Mouse (Mus musculus): ENCODE results near the gene Wdr73. TPM values are rescaled to one million over a fixed set of nuclear protein-coding genes. Genes with fewer than 3 reads are reported as not detected.
A peak's percentile ranks its signal among the peaks of the same experiment; 100 is the strongest.
"Not testable (repeated sequence)": the region's sequence is repeated elsewhere in the genome, so short reads cannot be mapped to it uniquely, and the experiment has no call there.

Gene Wdr73
- polyA plus RNA-seq (2012; ENCODE audit: insufficient read depth, low replicate concordance) = 4.8 and 13.1 TPM in 2 replicates

- TF ChIP-seq FLI1 (IDR thresholded peaks at IDR 0.05; ENCODE audit: low read length) (peak; percentile 65; the same call in 1 of the 2 replicates), GATA1 (IDR thresholded peaks at IDR 0.05; ENCODE audit: borderline replicate concordance, low read length) (no peak)
- Histone ChIP-seq H3K9me3 (no peaks in the 10 kb centered on the region), H3K4me3 (replicated peaks) (peak within 1 kb of the TSS; percentile 96), H3K36me3 (replicated peaks; ENCODE audit: low read length) (peaks cover 57% of the 10 kb centered on the region), H3K27me3 (replicated peaks) (no peaks in the 10 kb centered on the region), H3K4me1 (peaks cover 73% of the 10 kb centered on the region)
Measured at GRCm38 (mm10) chr7:80900944-80901501, at the start of gene Wdr73. Gene Wdr73 (minus strand): TSS chr7:80901269.

GRCm38 (mm10) chr7:80947445-80948350 lies 46.6 kb upstream of the Wdr73 start, which contains the start of gene Sec11a:
Gene Sec11a (minus strand): TSS chr7:80947780.
- Histone ChIP-seq H3K27me3 (replicated peaks) (no peaks in the 10 kb centered on the region), H3K4me3 (replicated peaks) (peak within 1 kb of the TSS; percentile 98), H3K9me3 (no peaks in the 10 kb centered on the region), H3K4me1 (peaks cover 30% of the 10 kb centered on the region), H3K36me3 (replicated peaks; ENCODE audit: low read length) (peaks cover 15% of the 10 kb centered on the region)
- TF ChIP-seq GATA1 (IDR thresholded peaks at IDR 0.05; ENCODE audit: borderline replicate concordance, low read length) (no peak), FLI1 (IDR thresholded peaks at IDR 0.05; ENCODE audit: low read length) (no peak)

DNA sequence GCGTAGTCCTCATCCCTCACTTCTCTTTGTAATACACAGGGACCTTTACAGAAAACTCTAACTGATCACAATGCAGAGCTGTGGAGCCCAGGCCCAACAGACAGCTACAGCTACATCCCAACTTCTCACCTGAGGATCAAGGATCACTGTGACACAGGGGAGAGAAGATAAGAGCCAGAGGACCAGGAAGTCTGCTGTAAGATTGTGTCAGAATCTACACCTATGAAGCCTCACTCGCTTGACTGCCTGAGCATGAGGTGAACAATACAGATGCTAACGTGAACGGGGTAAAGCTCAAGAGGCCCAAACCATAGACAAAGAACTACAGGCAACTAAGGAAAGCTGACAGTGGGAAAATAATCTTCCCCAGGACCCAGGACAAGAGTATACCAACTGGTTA lies 38.7 kb upstream of the Wdr73 start:
- no peak for TF ChIP-seq GATA1 (IDR thresholded peaks at IDR 0.05; ENCODE audit: borderline replicate concordance, low read length)
- no peak for TF ChIP-seq FLI1 (IDR thresholded peaks at IDR 0.05; ENCODE audit: low read length)
- no peaks in the 10 kb centered on the region for H3K27me3 ChIP-seq (replicated peaks)
- H3K4me3 ChIP-seq (replicated peaks) = no peak overlapping the region
- H3K9me3 ChIP-seq = 0 out of 2 replicates have a peak, but pooled peaks cover 3% of the 10 kb centered on the region
- H3K4me1 ChIP-seq = peaks cover 36% of the 10 kb centered on the region
- peaks cover 38% of the 10 kb centered on the region for H3K36me3 ChIP-seq (replicated peaks; ENCODE audit: low read length)

- H3K4me3 ChIP-seq (replicated peaks); H3K27me3 ChIP-seq (replicated peaks); H3K9me3 ChIP-seq: not testable (repeated sequence)
- Histone ChIP-seq H3K4me1 (peaks cover 43% of the 10 kb centered on the region), H3K36me3 (replicated peaks; ENCODE audit: low read length) (peaks cover 50% of the 10 kb centered on the region)
Measured at GRCm38 (mm10) chr7:80937304-80937666, 36.2 kb upstream of the Wdr73 start.

DNA sequence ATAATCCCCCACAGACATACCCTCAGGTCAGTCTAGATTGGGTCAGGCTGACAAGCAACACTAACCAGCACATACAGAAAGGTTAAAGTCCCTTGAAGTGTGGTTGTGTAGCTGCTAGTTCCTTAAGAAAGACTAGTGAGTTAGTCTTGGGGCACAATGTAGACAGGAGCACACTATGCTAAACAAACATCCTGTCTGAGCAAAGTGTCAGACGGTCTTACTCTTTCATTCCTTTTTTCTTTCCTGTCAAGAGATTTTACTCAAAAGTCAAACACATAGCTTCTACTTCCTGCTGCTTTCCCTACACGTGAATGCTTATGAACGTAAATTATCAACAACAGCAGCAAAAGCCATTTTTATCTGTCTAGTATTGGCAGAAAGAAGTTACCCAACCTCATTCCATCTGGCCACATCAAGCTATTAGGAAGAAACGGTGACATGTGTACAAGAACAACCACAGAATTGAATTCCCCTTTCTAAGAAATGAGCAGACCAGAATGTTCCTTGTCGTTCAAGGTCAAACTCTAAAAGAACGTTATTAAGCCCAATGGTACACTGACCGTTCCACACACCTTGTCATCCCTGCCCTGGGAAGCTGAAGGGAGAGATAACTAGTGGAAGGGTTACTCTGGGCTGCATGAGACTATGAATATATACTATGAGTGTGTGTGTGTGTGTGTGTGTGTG lies 35.7 kb upstream of the Wdr73 start:
- not testable (repeated sequence) for H3K27me3 ChIP-seq (replicated peaks); H3K4me3 ChIP-seq (replicated peaks); H3K9me3 ChIP-seq
- H3K4me1 ChIP-seq = peaks cover 47% of the 10 kb centered on the region
- peaks cover 50% of the 10 kb centered on the region for H3K36me3 ChIP-seq (replicated peaks; ENCODE audit: low read length)

DNA sequence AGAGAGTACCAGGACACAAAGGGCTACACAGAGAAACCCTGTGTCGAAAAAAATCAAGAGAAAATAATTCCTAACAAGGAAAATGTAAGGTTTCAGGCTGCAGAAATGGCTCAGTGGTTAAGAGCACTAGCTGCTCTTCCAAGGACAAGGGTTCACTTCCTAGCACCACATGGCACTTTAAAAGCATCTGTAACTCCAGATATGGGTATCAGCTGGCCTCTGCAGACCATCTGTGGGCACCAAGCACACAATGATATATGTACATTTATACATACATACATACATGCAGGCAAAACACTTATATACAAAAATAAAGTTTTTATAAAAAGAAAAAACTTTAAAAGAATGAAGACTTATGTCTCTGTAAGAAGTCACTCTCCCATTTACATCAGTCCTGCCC lies 34.8 kb upstream of the Wdr73 start:
- no peak overlapping the region for H3K4me3 ChIP-seq (replicated peaks)
- H3K4me1 ChIP-seq = peaks cover 49% of the 10 kb centered on the region
- peaks cover 53% of the 10 kb centered on the region for H3K36me3 ChIP-seq (replicated peaks; ENCODE audit: low read length)
- no peaks in the 10 kb centered on the region for H3K9me3 ChIP-seq
- H3K27me3 ChIP-seq (replicated peaks) = no peaks in the 10 kb centered on the region
- TF ChIP-seq FLI1 (IDR thresholded peaks at IDR 0.05; ENCODE audit: low read length) (no peak), GATA1 (IDR thresholded peaks at IDR 0.05; ENCODE audit: borderline replicate concordance, low read length) (no peak)

DNA sequence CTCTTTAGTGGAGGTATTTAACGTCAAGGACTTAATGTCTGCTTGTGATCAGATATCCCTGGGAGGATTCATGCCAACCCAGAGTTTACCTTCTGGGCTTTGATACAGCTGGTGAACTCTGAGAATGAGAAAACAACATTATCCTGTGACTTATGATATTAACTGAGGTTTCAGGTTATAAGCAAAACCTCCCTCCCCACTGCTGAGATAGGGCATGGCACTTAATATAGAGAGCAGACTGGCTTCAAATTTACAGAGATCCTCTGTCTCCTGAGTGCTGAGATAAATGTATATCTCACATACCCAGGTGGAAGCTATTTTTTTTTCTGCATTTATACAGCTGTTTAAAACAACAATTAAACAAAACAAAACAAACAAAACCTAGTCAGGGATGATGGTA lies 31.7 kb upstream of the Wdr73 start:
- peaks cover 56% of the 10 kb centered on the region for H3K4me1 ChIP-seq
- H3K4me3 ChIP-seq (replicated peaks) = no peak overlapping the region
- no peak for TF ChIP-seq GATA1 (IDR thresholded peaks at IDR 0.05; ENCODE audit: borderline replicate concordance, low read length)
- TF ChIP-seq FLI1 (IDR thresholded peaks at IDR 0.05; ENCODE audit: low read length) = no peak
- peaks cover 52% of the 10 kb centered on the region for H3K36me3 ChIP-seq (replicated peaks; ENCODE audit: low read length)
- no peaks in the 10 kb centered on the region for H3K27me3 ChIP-seq (replicated peaks)
- H3K9me3 ChIP-seq = no peaks in the 10 kb centered on the region

- peaks cover 57% of the 10 kb centered on the region for H3K4me1 ChIP-seq
- H3K36me3 ChIP-seq (replicated peaks; ENCODE audit: low read length) = peaks cover 61% of the 10 kb centered on the region
- no peak overlapping the region for H3K4me3 ChIP-seq (replicated peaks)
- no peaks in the 10 kb centered on the region for H3K9me3 ChIP-seq
- no peak for TF ChIP-seq GATA1 (IDR thresholded peaks at IDR 0.05; ENCODE audit: borderline replicate concordance, low read length)
- no peak for TF ChIP-seq FLI1 (IDR thresholded peaks at IDR 0.05; ENCODE audit: low read length)
- H3K27me3 ChIP-seq (replicated peaks) = no peaks in the 10 kb centered on the region
Measured at GRCm38 (mm10) chr7:80931618-80932207, 30.6 kb upstream of the Wdr73 start.

- no peak for TF ChIP-seq FLI1 (IDR thresholded peaks at IDR 0.05; ENCODE audit: low read length)
- TF ChIP-seq GATA1 (IDR thresholded peaks at IDR 0.05; ENCODE audit: borderline replicate concordance, low read length) = no peak
Measured at GRCm38 (mm10) chr7:80923165-80923564, 22.1 kb upstream of the Wdr73 start.

More at GRCm38 (mm10) chr7:80923165-80923564, 22.1 kb upstream of the Wdr73 start:
- no peaks in the 10 kb centered on the region for H3K27me3 ChIP-seq (replicated peaks)
- H3K4me1 ChIP-seq = peaks cover 55% of the 10 kb centered on the region
- no peak overlapping the region for H3K4me3 ChIP-seq (replicated peaks)
- peaks cover 84% of the 10 kb centered on the region for H3K36me3 ChIP-seq (replicated peaks; ENCODE audit: low read length)
- no peaks in the 10 kb centered on the region for H3K9me3 ChIP-seq
